Mouse (Mus musculus) WW6 (cell line): ENCODE data around the gene Stac.

Source experiments
- DNase-seq: peaks from one replicate; pipeline ENCODE4 v3.0.0-alpha.2; 2013; ENCODE audit warnings: low read depth, low spot score

Gene Stac

GRCm38 (mm10) chr9:111514586-111515473 is 175.3 kb downstream of the Stac start:
- DNase-seq: no peak
